Mouse (Mus musculus): Measurements from ENCODE around the gene Il1r2.

The Il1r2 gene

GRCm38 (mm10) chr1:40073779-40074178, at the start of gene Il1r2:
Il1r2 (plus strand) TSS chr1:40074079.
- no peak for DNase-seq (ENCODE audit: low read depth, low spot score)

- no peak for DNase-seq (ENCODE audit: low read depth, low spot score)
These were observed 49.1 kb upstream of the Il1r2 start for GRCm38 (mm10) chr1:40024554-40025320.

- no peak for DNase-seq (ENCODE audit: low read depth, low spot score)
These were observed 48.5 kb upstream of the Il1r2 start for GRCm38 (mm10) chr1:40025416-40025815.

- no peak for DNase-seq (ENCODE audit: low read depth, low spot score)
These were observed 46.7 kb upstream of the Il1r2 start for GRCm38 (mm10) chr1:40027116-40027620.

GRCm38 (mm10) chr1:40028207-40028998, 45.5 kb upstream of the Il1r2 start:
- DNase-seq (ENCODE audit: low read depth, low spot score) = no peak

DNA sequence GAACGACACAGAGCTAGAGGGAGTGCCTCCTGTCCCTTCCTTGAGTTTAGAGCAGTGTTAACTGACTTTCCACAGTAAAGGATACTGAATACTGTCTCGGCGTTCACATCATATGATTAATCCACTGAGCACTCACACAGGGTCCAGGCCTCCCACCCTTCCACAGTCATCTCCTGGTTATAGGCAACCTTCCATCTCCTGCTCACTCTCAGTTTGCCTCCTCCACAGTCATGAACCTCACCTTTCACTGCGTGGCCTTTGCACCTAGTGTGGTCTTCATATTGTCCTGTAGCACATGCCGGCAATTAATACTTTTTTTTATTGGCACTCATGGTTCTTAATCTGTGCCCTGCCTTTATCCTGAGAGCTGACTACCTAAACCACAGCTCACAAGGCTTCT, 44.3 kb upstream of the Il1r2 start:
- DNase-seq (ENCODE audit: low read depth, low spot score) = no peak

GRCm38 (mm10) chr1:40030287-40030975, 43.4 kb upstream of the Il1r2 start:
- DNase-seq (ENCODE audit: low read depth, low spot score) = no peak

- DNase-seq (ENCODE audit: low read depth, low spot score) = no peak
These were observed 42.9 kb upstream of the Il1r2 start for GRCm38 (mm10) chr1:40030976-40031356.

DNA sequence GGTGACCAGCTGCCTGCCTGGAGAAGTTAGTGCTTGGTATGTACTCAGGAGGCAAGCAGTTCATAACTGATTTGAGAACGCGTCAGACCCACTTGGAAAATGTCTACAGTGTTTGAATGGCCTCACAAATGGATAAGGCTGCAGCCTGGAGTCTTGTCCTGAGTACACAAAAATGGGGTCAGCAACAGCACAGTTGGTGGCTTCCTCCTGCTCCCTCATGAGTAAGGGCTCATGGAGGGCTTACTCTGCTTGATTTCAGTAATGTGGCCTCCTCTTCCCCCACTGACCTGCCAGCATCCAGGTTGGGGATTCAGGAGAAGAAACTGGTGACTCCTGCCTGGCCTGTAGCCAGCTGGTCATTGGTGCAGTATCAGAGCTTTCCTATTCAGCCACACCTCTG, 42.3 kb upstream of the Il1r2 start:
- no peak for DNase-seq (ENCODE audit: low read depth, low spot score)

DNA sequence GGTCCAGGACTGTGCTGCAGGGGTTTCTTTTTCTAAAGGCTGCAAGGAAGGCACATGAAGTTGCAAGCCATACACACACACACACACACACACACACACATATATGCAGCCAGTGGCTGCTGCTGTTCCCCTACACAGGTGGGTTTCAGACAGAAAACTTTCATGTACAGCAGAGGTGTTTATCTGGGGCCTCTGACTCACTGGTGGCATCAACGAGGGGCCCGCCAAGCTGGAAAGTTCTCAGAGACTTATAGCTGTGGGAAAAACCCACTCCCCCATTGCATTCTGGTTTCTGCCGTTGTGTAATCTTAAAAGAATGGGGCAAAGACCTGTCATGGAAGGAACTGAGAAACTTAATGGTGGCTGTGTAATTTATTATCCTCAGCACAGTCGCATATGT, 40.6 kb upstream of the Il1r2 start:
- DNase-seq (ENCODE audit: low read depth, low spot score) = peak; percentile 10

GRCm38 (mm10) chr1:40033743-40034420, 40.0 kb upstream of the Il1r2 start:
- DNase-seq (ENCODE audit: low read depth, low spot score) = no peak

DNA sequence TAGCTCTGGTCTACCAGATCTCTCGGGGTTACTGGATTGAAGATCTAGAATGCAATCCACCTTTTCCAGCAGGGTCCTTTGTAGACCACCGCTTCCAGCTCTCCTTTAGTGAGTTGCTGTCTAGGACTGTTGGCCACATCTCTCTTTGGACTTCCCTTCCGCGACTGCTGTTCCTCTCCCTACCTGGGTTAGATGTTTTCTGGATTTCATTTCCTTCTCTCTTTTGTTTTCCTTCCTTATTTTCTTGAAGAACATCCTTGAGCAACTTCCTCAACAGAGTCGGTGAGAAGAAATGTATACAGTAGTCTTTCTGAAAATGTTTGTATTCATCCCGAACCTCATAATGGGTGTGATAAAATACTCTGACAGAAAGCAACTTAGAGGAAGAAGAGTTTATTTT, 36.0 kb upstream of the Il1r2 start:
- no peak for DNase-seq (ENCODE audit: low read depth, low spot score)

- no peak for DNase-seq (ENCODE audit: low read depth, low spot score)
These were observed 28.2 kb upstream of the Il1r2 start for GRCm38 (mm10) chr1:40045686-40046085.

GRCm38 (mm10) chr1:40046600-40046999, 27.3 kb upstream of the Il1r2 start:
- no peak for DNase-seq (ENCODE audit: low read depth, low spot score)

GRCm38 (mm10) chr1:40051157-40051556, 22.7 kb upstream of the Il1r2 start:
- DNase-seq (ENCODE audit: low read depth, low spot score) = no peak

GRCm38 (mm10) chr1:40052156-40052555, 21.7 kb upstream of the Il1r2 start:
- DNase-seq (ENCODE audit: low read depth, low spot score) = no peak

GRCm38 (mm10) chr1:40053071-40053470, 20.8 kb upstream of the Il1r2 start:
- DNase-seq (ENCODE audit: low read depth, low spot score) = no peak

GRCm38 (mm10) chr1:40055051-40055450, 18.8 kb upstream of the Il1r2 start:
- DNase-seq (ENCODE audit: low read depth, low spot score) = peak; percentile 58

DNA sequence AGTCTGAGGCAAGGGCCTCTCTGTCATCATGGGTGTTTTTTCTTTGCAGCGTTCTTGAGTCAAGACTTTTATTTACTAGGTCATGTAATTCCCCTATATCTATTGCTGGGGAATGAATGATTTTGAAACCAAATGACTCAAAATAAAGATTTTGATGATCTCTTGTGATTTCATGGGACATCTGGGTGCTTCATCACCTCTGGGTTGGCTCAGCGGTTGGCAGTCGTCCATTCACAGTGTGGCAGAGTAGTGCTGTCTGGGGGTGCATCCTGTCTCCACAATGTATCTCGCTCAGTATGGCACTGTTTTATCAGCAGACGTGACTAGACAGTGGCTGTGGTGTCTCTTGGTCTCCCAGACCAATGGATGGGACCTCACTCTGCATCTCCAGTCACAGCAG, 17.9 kb upstream of the Il1r2 start:
- DNase-seq (ENCODE audit: low read depth, low spot score) = peak; percentile 22

DNA sequence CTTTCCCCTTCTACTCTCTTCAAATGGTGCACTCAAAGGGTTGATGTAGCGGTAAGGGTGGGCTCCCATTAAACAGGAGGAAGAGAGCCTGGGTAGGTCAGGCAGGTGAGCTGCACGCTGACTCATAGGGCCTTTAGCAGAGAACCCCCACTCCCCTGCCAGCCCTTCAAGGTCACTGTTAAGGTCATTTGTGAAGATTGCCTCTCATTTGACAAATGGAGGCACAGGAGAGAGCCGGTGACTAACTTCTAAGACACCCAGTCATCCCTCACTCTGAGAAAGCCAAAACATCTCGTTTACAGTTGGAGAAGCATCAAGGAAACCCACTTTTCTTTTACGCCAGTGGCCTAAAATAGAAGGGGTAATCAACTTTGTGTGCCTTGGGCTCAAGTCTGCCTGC, 16.5 kb upstream of the Il1r2 start:
- no peak for DNase-seq (ENCODE audit: low read depth, low spot score)

GRCm38 (mm10) chr1:40058013-40058412, 15.9 kb upstream of the Il1r2 start:
- DNase-seq (ENCODE audit: low read depth, low spot score) = no peak

Data from A20 (cell line).